Mouse (Mus musculus): ENCODE data around the gene Fam185a. TPM values are rescaled to one million over a fixed set of nuclear protein-coding genes. Genes with fewer than 3 reads are reported as not detected.

The Fam185a gene
- polyA plus RNA-seq, 1 experiment from 2014 or later, result 4.8 TPM

GRCm38 (mm10) chr5:21494781-21495180 is 70.0 kb downstream of the Fam185a start:
- Histone ChIP-seq H3K4me3 (ENCODE audit: low read depth, low read length) (no peak overlapping the region), H3K27ac (ENCODE audit: low read depth, low read length) (no peak overlapping the region), H3K4me1 (replicated peaks; ENCODE audit: control insufficient read depth, insufficient read depth, low read length) (no peaks in the 10 kb centered on the region), H3K4me2 (ENCODE audit: low read depth, low read length, severe bottlenecking) (no peak overlapping the region), H3K9ac (ENCODE audit: low read length) (no peak overlapping the region), H3K27me3 (ENCODE audit: control insufficient read depth, insufficient read depth, low read length) (no peaks in the 10 kb centered on the region), H3K9me3 (ENCODE audit: control insufficient read depth, low read length) (no peaks in the 10 kb centered on the region), H3K36me3 (ENCODE audit: control insufficient read depth, insufficient read depth, low read length) (no peaks in the 10 kb centered on the region)
- DNase-seq (ENCODE audit: low spot score) (no peak), ATAC-seq (replicated peaks; ENCODE audit: low FRiP score) (no peak)
- WGBS, result 60% methylated on average over 3 of the region's 3 CpGs

GRCm38 (mm10) chr5:21496321-21496720 is 71.6 kb downstream of the Fam185a start:
- no peaks in the 10 kb centered on the region for H3K27me3 ChIP-seq (ENCODE audit: control insufficient read depth, insufficient read depth, low read length)
- 75% methylated on average over 6 of the region's 6 CpGs for WGBS
- H3K4me1 ChIP-seq (replicated peaks; ENCODE audit: control insufficient read depth, insufficient read depth, low read length), result no peaks in the 10 kb centered on the region
- H3K4me2 ChIP-seq (ENCODE audit: low read depth, low read length, severe bottlenecking), result no peak overlapping the region
- H3K4me3 ChIP-seq (ENCODE audit: low read depth, low read length), result no peak overlapping the region
- no peak overlapping the region for H3K27ac ChIP-seq (ENCODE audit: low read depth, low read length)
- no peaks in the 10 kb centered on the region for H3K36me3 ChIP-seq (ENCODE audit: control insufficient read depth, insufficient read depth, low read length)
- H3K9ac ChIP-seq (ENCODE audit: low read length), result no peak overlapping the region
- ATAC-seq (replicated peaks; ENCODE audit: low FRiP score), result no peak
- H3K9me3 ChIP-seq (ENCODE audit: control insufficient read depth, low read length), result no peaks in the 10 kb centered on the region
- no peak for DNase-seq (ENCODE audit: low spot score)

GRCm38 (mm10) chr5:21496881-21497280 is 72.1 kb downstream of the Fam185a start:
- DNase-seq (ENCODE audit: low spot score) (no peak), ATAC-seq (replicated peaks; ENCODE audit: low FRiP score) (no peak)
- Histone ChIP-seq H3K27me3 (ENCODE audit: control insufficient read depth, insufficient read depth, low read length) (no peaks in the 10 kb centered on the region), H3K9me3 (ENCODE audit: control insufficient read depth, low read length) (no peaks in the 10 kb centered on the region), H3K9ac (ENCODE audit: low read length) (no peak overlapping the region), H3K4me3 (ENCODE audit: low read depth, low read length) (no peak overlapping the region), H3K36me3 (ENCODE audit: control insufficient read depth, insufficient read depth, low read length) (no peaks in the 10 kb centered on the region), H3K4me2 (ENCODE audit: low read depth, low read length, severe bottlenecking) (no peak overlapping the region), H3K27ac (ENCODE audit: low read depth, low read length) (no peak overlapping the region), H3K4me1 (replicated peaks; ENCODE audit: control insufficient read depth, insufficient read depth, low read length) (no peaks in the 10 kb centered on the region)
- 68% methylated on average over 3 of the region's 3 CpGs for WGBS

- Histone ChIP-seq H3K27me3 (ENCODE audit: control insufficient read depth, insufficient read depth, low read length) (no peaks in the 10 kb centered on the region), H3K9ac (ENCODE audit: low read length) (no peak overlapping the region), H3K9me3 (ENCODE audit: control insufficient read depth, low read length) (no peaks in the 10 kb centered on the region), H3K36me3 (ENCODE audit: control insufficient read depth, insufficient read depth, low read length) (no peaks in the 10 kb centered on the region), H3K4me1 (replicated peaks; ENCODE audit: control insufficient read depth, insufficient read depth, low read length) (no peaks in the 10 kb centered on the region), H3K4me3 (ENCODE audit: low read depth, low read length) (no peak overlapping the region), H3K27ac (ENCODE audit: low read depth, low read length) (no peak overlapping the region), H3K4me2 (ENCODE audit: low read depth, low read length, severe bottlenecking) (no peak overlapping the region)
- DNase-seq (ENCODE audit: low spot score), result no peak
- 86% methylated on average over 2 of the region's 2 CpGs for WGBS
- ATAC-seq (replicated peaks; ENCODE audit: low FRiP score), result no peak
Observed at GRCm38 (mm10) chr5:21498490-21498889, 73.7 kb downstream of the Fam185a start.

GRCm38 (mm10) chr5:21498925-21499324 is 74.2 kb downstream of the Fam185a start:
- H3K9ac ChIP-seq (ENCODE audit: low read length), result no peak overlapping the region
- ATAC-seq (replicated peaks; ENCODE audit: low FRiP score), result no peak
- H3K27ac ChIP-seq (ENCODE audit: low read depth, low read length), result no peak overlapping the region
- H3K4me3 ChIP-seq (ENCODE audit: low read depth, low read length), result no peak overlapping the region
- no peak overlapping the region for H3K4me2 ChIP-seq (ENCODE audit: low read depth, low read length, severe bottlenecking)
- H3K4me1 ChIP-seq (replicated peaks; ENCODE audit: control insufficient read depth, insufficient read depth, low read length), result no peaks in the 10 kb centered on the region
- no peak for DNase-seq (ENCODE audit: low spot score)
- WGBS, result 86% methylated on average over 11 of the region's 11 CpGs
- no peaks in the 10 kb centered on the region for H3K27me3 ChIP-seq (ENCODE audit: control insufficient read depth, insufficient read depth, low read length)
- H3K9me3 ChIP-seq (ENCODE audit: control insufficient read depth, low read length), result no peaks in the 10 kb centered on the region
- H3K36me3 ChIP-seq (ENCODE audit: control insufficient read depth, insufficient read depth, low read length), result no peaks in the 10 kb centered on the region

- 81% methylated on average over 10 of the region's 10 CpGs for WGBS
Observed at GRCm38 (mm10) chr5:21500133-21500532, 75.4 kb downstream of the Fam185a start.

GRCm38 (mm10) chr5:21500941-21501340 is 76.2 kb downstream of the Fam185a start:
- DNase-seq (ENCODE audit: low spot score) (no peak), ATAC-seq (replicated peaks; ENCODE audit: low FRiP score) (no peak)
- H3K9ac ChIP-seq (ENCODE audit: low read length), result no peak overlapping the region
- H3K27ac ChIP-seq (ENCODE audit: low read depth, low read length), result no peak overlapping the region
- H3K4me3 ChIP-seq (ENCODE audit: low read depth, low read length), result no peak overlapping the region
- no peaks in the 10 kb centered on the region for H3K27me3 ChIP-seq (ENCODE audit: control insufficient read depth, insufficient read depth, low read length)
- no peaks in the 10 kb centered on the region for H3K4me1 ChIP-seq (replicated peaks; ENCODE audit: control insufficient read depth, insufficient read depth, low read length)
- no peaks in the 10 kb centered on the region for H3K9me3 ChIP-seq (ENCODE audit: control insufficient read depth, low read length)
- no peaks in the 10 kb centered on the region for H3K36me3 ChIP-seq (ENCODE audit: control insufficient read depth, insufficient read depth, low read length)
- no peak overlapping the region for H3K4me2 ChIP-seq (ENCODE audit: low read depth, low read length, severe bottlenecking)
- WGBS, result 95% methylated on average over 2 of the region's 2 CpGs

More at GRCm38 (mm10) chr5:21500133-21500532, 75.4 kb downstream of the Fam185a start:
- DNase-seq (ENCODE audit: low spot score) (no peak), ATAC-seq (replicated peaks; ENCODE audit: low FRiP score) (no peak)
- H3K4me1 ChIP-seq (replicated peaks; ENCODE audit: control insufficient read depth, insufficient read depth, low read length), result no peaks in the 10 kb centered on the region
- no peak overlapping the region for H3K27ac ChIP-seq (ENCODE audit: low read depth, low read length)
- H3K4me3 ChIP-seq (ENCODE audit: low read depth, low read length), result no peak overlapping the region
- H3K9me3 ChIP-seq (ENCODE audit: control insufficient read depth, low read length), result no peaks in the 10 kb centered on the region
- H3K4me2 ChIP-seq (ENCODE audit: low read depth, low read length, severe bottlenecking), result no peak overlapping the region
- H3K36me3 ChIP-seq (ENCODE audit: control insufficient read depth, insufficient read depth, low read length), result no peaks in the 10 kb centered on the region
- no peaks in the 10 kb centered on the region for H3K27me3 ChIP-seq (ENCODE audit: control insufficient read depth, insufficient read depth, low read length)
- H3K9ac ChIP-seq (ENCODE audit: low read length), result no peak overlapping the region

- H3K9me3 ChIP-seq (ENCODE audit: control insufficient read depth, low read length), result no peaks in the 10 kb centered on the region
- DNase-seq (ENCODE audit: low spot score) (no peak), ATAC-seq (replicated peaks; ENCODE audit: low FRiP score) (no peak)
- H3K27ac ChIP-seq (ENCODE audit: low read depth, low read length), result no peak overlapping the region
- no peak overlapping the region for H3K4me2 ChIP-seq (ENCODE audit: low read depth, low read length, severe bottlenecking)
- H3K4me3 ChIP-seq (ENCODE audit: low read depth, low read length), result no peak overlapping the region
- H3K9ac ChIP-seq (ENCODE audit: low read length), result no peak overlapping the region
- WGBS, result 89% methylated on average over 13 of the region's 13 CpGs
- H3K27me3 ChIP-seq (ENCODE audit: control insufficient read depth, insufficient read depth, low read length), result no peaks in the 10 kb centered on the region
- no peaks in the 10 kb centered on the region for H3K4me1 ChIP-seq (replicated peaks; ENCODE audit: control insufficient read depth, insufficient read depth, low read length)
- no peaks in the 10 kb centered on the region for H3K36me3 ChIP-seq (ENCODE audit: control insufficient read depth, insufficient read depth, low read length)
Observed at GRCm38 (mm10) chr5:21502936-21503610, 78.3 kb downstream of the Fam185a start.

- no peaks in the 10 kb centered on the region for H3K27me3 ChIP-seq (ENCODE audit: control insufficient read depth, insufficient read depth, low read length)
- ATAC-seq (replicated peaks; ENCODE audit: low FRiP score) (no peak), DNase-seq (ENCODE audit: low spot score) (no peak)
- no peak overlapping the region for H3K4me3 ChIP-seq (ENCODE audit: low read depth, low read length)
- no peak overlapping the region for H3K4me2 ChIP-seq (ENCODE audit: low read depth, low read length, severe bottlenecking)
- no peaks in the 10 kb centered on the region for H3K4me1 ChIP-seq (replicated peaks; ENCODE audit: control insufficient read depth, insufficient read depth, low read length)
- H3K27ac ChIP-seq (ENCODE audit: low read depth, low read length), result no peak overlapping the region
- no peaks in the 10 kb centered on the region for H3K36me3 ChIP-seq (ENCODE audit: control insufficient read depth, insufficient read depth, low read length)
- no peak overlapping the region for H3K9ac ChIP-seq (ENCODE audit: low read length)
- 90% methylated on average over 8 of the region's 8 CpGs for WGBS
- H3K9me3 ChIP-seq (ENCODE audit: control insufficient read depth, low read length), result no peaks in the 10 kb centered on the region
Observed at GRCm38 (mm10) chr5:21505159-21505558, 80.4 kb downstream of the Fam185a start.

Data from forebrain, embryonic 11.5 days (tissue).